Mouse (Mus musculus): Measurements from ENCODE around the gene Saxo2. TPM values are rescaled to one million over a fixed set of nuclear protein-coding genes. Genes with fewer than 3 reads are reported as not detected.

The Saxo2 gene
- total and polyA plus RNA-seq, 3 experiments, result 1.8 to 4.2 (median 2.0) TPM

DNA sequence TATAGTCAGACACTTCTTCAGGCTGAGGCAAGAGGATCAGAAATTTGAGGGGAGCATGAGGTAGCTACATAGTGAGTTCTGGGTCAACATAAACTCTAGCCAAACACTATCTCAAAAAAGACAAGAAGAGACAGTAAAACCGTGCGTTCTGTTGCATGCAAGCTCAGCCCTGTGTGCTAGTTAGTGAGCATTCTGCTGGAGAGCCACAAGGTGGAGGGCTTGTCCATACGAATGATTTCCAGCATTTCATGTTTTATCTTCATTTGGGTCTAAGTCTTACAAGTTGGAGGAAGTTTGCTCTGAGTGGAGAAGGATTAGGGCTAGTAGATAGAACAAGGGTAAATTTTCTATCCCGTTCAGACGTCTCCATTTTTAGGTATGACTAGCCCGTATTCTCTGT, 28.5 kb upstream of the Saxo2 start:
- TF ChIP-seq POLR2A (IDR thresholded peaks at IDR 0.05; ENCODE audit: insufficient read depth, low read depth, low read length) (no peak), EP300 (IDR thresholded peaks at IDR 0.05; ENCODE audit: insufficient read depth, low read depth, low read length) (no peak), CTCF (IDR thresholded peaks at IDR 0.05) (peak; percentile 38)
- H3K79me2 ChIP-seq (replicated peaks; ENCODE audit: control insufficient read depth, insufficient read depth, low read length), result no peaks in the 10 kb centered on the region
- no peaks in the 10 kb centered on the region for H3K4me1 ChIP-seq (ENCODE audit: control insufficient read depth, insufficient read depth, low read length)
- H3K36me3 ChIP-seq (ENCODE audit: control insufficient read depth, insufficient read depth, low read length), result no peaks in the 10 kb centered on the region
- intact Hi-C loops (cut with DNase I), result no loop called here
- no peak overlapping the region for H3K4me3 ChIP-seq
- no peak overlapping the region for H3K9ac ChIP-seq (ENCODE audit: low read depth, low read length)
- no peak for DNase-seq
- H3K27me3 ChIP-seq (ENCODE audit: control insufficient read depth, insufficient read depth, low read length), result no peaks in the 10 kb centered on the region
- WGBS, result 77% methylated on average over 6 of the region's 6 CpGs
- H3K27ac ChIP-seq, result no peak overlapping the region

DNA sequence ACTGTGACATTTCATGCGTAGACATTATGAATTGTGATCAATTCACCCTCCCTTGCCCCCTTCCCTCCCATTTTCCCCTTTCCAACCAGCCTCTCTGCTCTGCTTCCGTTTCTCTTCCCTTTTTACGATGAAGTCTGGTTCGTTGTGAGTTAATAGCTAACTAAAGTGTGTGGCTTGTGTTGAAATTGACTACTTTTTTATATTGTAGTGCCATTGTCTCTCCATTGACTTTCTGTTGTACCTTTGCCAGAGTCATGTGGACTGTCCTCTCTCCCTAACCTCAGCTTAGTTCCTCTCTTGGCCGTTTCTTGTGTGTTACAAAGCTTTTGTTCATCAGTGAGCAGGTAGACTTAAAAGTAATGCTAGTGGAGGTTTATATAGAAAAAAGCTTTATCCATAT, 27.7 kb upstream of the Saxo2 start:
- Histone ChIP-seq H3K4me1 (ENCODE audit: control insufficient read depth, insufficient read depth, low read length) (no peaks in the 10 kb centered on the region), H3K27ac (no peak overlapping the region), H3K9ac (ENCODE audit: low read depth, low read length) (no peak overlapping the region), H3K79me2 (replicated peaks; ENCODE audit: control insufficient read depth, insufficient read depth, low read length) (no peaks in the 10 kb centered on the region), H3K27me3 (ENCODE audit: control insufficient read depth, insufficient read depth, low read length) (no peaks in the 10 kb centered on the region), H3K36me3 (ENCODE audit: control insufficient read depth, insufficient read depth, low read length) (no peaks in the 10 kb centered on the region), H3K4me3 (no peak overlapping the region)
- intact Hi-C loops (cut with DNase I), result no loop called here
- TF ChIP-seq EP300 (IDR thresholded peaks at IDR 0.05; ENCODE audit: insufficient read depth, low read depth, low read length), result no peak
- no peak for TF ChIP-seq POLR2A (IDR thresholded peaks at IDR 0.05; ENCODE audit: insufficient read depth, low read depth, low read length)
- no peak for DNase-seq
- 89% methylated on average over 5 of the region's 5 CpGs for WGBS

DNA sequence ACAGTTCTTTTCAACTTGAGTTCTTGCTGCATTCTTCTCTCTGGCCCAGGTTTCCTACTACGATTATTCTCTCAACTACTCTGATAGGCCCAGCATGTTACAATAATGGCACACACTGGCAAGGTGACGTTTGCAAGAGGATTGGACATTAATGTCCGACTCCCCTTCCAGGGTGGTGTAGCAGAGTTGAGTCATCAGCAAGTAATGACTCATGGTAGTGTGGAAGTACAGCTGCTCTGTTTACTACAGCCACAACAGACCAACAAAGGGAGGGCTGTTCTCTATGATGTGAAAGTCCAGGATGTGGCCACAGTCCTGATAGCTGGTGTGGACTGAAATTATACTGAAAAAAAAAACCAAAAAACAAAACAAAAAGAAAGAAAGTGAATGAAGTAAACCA, 16.3 kb upstream of the Saxo2 start:
- Histone ChIP-seq H3K27ac (no peak overlapping the region), H3K9ac (ENCODE audit: low read depth, low read length) (no peak overlapping the region), H3K79me2 (replicated peaks; ENCODE audit: control insufficient read depth, insufficient read depth, low read length) (no peaks in the 10 kb centered on the region), H3K4me3 (no peak overlapping the region), H3K36me3 (ENCODE audit: control insufficient read depth, insufficient read depth, low read length) (peaks cover 4% of the 10 kb centered on the region), H3K27me3 (ENCODE audit: control insufficient read depth, insufficient read depth, low read length) (no peaks in the 10 kb centered on the region), H3K4me1 (ENCODE audit: control insufficient read depth, insufficient read depth, low read length) (no peaks in the 10 kb centered on the region)
- TF ChIP-seq CTCF (IDR thresholded peaks at IDR 0.05) (no peak), EP300 (IDR thresholded peaks at IDR 0.05; ENCODE audit: insufficient read depth, low read depth, low read length) (no peak), POLR2A (IDR thresholded peaks at IDR 0.05; ENCODE audit: insufficient read depth, low read depth, low read length) (no peak)
- WGBS, result 43% methylated on average over 3 of the region's 3 CpGs
- intact Hi-C loops (cut with DNase I), result no loop called here
- no peak for DNase-seq

DNA sequence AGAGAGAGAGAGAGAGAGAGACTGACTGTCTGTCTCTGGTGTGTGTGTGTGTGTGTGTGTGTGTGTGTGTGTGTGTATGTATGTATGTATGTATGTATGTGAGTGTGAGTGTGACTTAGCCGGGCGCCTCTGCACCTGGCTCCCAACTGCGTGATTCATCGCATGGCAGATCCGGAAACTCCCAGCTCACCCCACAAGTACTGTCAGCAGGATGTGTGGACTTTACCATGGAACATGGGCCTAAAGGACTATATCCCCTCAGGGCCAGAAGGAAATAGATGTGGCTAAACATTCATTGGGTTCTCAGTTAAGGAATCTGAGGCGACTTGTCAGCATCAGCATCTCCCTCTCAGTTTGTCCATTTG, 735 bp upstream of the Saxo2 start:
- peaks cover 3% of the 10 kb centered on the region for H3K4me1 ChIP-seq (ENCODE audit: control insufficient read depth, insufficient read depth, low read length)
- H3K36me3 ChIP-seq (ENCODE audit: control insufficient read depth, insufficient read depth, low read length), result no peaks in the 10 kb centered on the region
- peak overlapping the region; percentile 39 for H3K4me3 ChIP-seq
- intact Hi-C loops (cut with DNase I), result no loop called here
- H3K27ac ChIP-seq, result no peak overlapping the region
- no peaks in the 10 kb centered on the region for H3K27me3 ChIP-seq (ENCODE audit: control insufficient read depth, insufficient read depth, low read length)
- DNase-seq, result no peak
- H3K79me2 ChIP-seq (replicated peaks; ENCODE audit: control insufficient read depth, insufficient read depth, low read length), result no peaks in the 10 kb centered on the region
- H3K9ac ChIP-seq (ENCODE audit: low read depth, low read length), result peak overlapping the region; percentile 81
- TF ChIP-seq EP300 (IDR thresholded peaks at IDR 0.05; ENCODE audit: insufficient read depth, low read depth, low read length) (no peak), POLR2A (IDR thresholded peaks at IDR 0.05; ENCODE audit: insufficient read depth, low read depth, low read length) (no peak), CTCF (IDR thresholded peaks at IDR 0.05) (no peak)
- 5% methylated on average over 6 of the region's 6 CpGs for WGBS

DNA sequence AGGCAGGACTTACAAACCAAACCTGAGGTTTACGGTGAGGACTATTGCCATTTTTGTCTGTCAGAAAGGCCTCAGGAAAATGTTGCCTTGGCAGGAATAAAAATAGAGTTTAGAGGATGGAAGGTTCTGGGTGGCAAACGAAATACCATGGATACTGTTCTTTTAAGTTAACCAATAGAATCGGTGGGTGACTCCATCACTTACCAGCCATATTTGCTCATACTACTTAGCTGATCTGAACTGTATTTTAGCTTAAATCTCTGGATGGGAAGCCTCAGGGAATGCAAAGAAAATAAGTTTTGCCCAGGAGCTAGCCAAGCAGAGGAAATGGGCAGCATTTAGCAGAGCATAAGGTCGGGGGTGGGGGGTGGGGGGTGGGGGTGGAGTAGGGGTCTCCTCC, 419 bp downstream of the Saxo2 start:
- Histone ChIP-seq H3K27ac (no peak overlapping the region), H3K79me2 (replicated peaks; ENCODE audit: control insufficient read depth, insufficient read depth, low read length) (no peaks in the 10 kb centered on the region), H3K36me3 (ENCODE audit: control insufficient read depth, insufficient read depth, low read length) (no peaks in the 10 kb centered on the region), H3K27me3 (ENCODE audit: control insufficient read depth, insufficient read depth, low read length) (no peaks in the 10 kb centered on the region), H3K9ac (ENCODE audit: low read depth, low read length) (no peak overlapping the region; the same call in 1 of the 2 replicates), H3K4me3 (peak overlapping the region; percentile 69), H3K4me1 (ENCODE audit: control insufficient read depth, insufficient read depth, low read length) (peaks cover 3% of the 10 kb centered on the region)
- intact Hi-C loops (cut with DNase I), result no loop called here
- DNase-seq, result no peak
- TF ChIP-seq EP300 (IDR thresholded peaks at IDR 0.05; ENCODE audit: insufficient read depth, low read depth, low read length), result no peak
- no peak for TF ChIP-seq POLR2A (IDR thresholded peaks at IDR 0.05; ENCODE audit: insufficient read depth, low read depth, low read length)
- TF ChIP-seq CTCF (IDR thresholded peaks at IDR 0.05), result no peak
- WGBS, result 32% methylated on average over 4 of the region's 4 CpGs

DNA sequence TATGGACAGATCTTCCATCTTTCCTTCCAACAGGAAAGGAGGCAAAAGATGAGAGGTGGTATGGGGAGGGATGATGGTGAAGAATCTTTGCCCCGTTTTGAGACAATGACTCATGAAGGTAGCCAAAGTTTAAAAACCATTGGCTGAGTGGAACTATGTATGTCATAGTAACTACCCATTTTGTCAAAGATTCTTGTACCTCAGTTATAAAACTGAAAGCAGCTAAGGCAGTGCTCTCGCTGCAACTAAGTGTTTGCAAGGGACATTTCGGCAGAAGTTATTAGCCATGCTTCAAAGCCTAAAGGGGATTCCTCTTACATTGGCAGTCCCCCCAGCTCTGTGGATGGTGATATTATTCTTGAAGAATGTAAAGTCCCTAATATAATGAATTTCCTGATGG, 1.1 kb downstream of the Saxo2 start:
- Histone ChIP-seq H3K27me3 (ENCODE audit: control insufficient read depth, insufficient read depth, low read length) (no peaks in the 10 kb centered on the region), H3K9ac (ENCODE audit: low read depth, low read length) (no peak overlapping the region), H3K36me3 (ENCODE audit: control insufficient read depth, insufficient read depth, low read length) (no peaks in the 10 kb centered on the region), H3K4me1 (ENCODE audit: control insufficient read depth, insufficient read depth, low read length) (peaks cover 3% of the 10 kb centered on the region), H3K27ac (no peak overlapping the region), H3K4me3 (no peak overlapping the region), H3K79me2 (replicated peaks; ENCODE audit: control insufficient read depth, insufficient read depth, low read length) (no peaks in the 10 kb centered on the region)
- DNase-seq, result no peak
- WGBS, result 89% methylated on average over 3 of the region's 3 CpGs
- intact Hi-C loops (cut with DNase I), result no loop called here
- TF ChIP-seq EP300 (IDR thresholded peaks at IDR 0.05; ENCODE audit: insufficient read depth, low read depth, low read length) (no peak), POLR2A (IDR thresholded peaks at IDR 0.05; ENCODE audit: insufficient read depth, low read depth, low read length) (no peak), CTCF (IDR thresholded peaks at IDR 0.05) (no peak)

All from heart, adult 2 months (tissue).